Mouse (Mus musculus): ENCODE measurements around the gene Ngdn. TPM values are rescaled to one million over a fixed set of nuclear protein-coding genes. Genes with fewer than 3 reads are reported as not detected.

Ngdn gene
- polyA plus RNA-seq, 1 experiment from 2014 or later = 83.9 TPM

DNA sequence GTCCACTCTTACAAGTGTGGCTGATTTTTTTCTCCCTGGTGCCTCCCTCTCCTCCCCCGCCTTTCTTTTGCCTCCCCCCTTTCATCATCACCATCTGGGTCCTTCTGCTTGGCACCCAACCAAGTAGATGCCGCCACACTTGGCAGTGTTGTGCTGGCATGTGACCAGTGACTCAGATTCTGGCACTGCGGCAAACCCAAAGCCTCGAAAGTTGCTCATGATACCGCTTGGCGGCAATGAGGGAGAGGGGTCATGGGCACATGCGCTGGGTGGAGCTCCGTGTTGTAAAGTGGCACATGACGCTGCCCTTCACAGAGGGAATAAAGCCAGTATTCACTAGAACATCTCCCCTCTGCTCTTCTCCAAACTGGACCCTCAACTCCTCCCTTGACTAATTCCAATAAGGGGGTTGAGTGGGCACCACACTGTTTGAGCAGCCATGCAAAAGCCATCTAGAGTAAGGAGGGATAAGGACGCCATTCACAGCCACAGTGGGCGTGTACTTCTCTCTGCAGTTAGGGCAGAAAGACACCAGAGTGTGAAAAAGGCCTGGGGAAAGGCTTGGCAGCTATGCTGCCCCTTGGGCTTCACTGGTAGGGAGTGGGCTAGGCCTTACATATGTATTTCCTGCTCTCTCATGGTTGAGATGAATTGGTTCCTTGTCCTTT lies 40.0 kb downstream of the Ngdn start:
- DNase-seq (ENCODE audit: low spot score) (no peak), ATAC-seq (ENCODE audit: insufficient read depth, low FRiP score, low TSS enrichment) (no peak)
- no peak overlapping the region for H3K4me3 ChIP-seq (ENCODE audit: low read depth, low read length)
- H3K36me3 ChIP-seq (ENCODE audit: control insufficient read depth, insufficient read depth, low read length) = no peaks in the 10 kb centered on the region
- H3K4me1 ChIP-seq (ENCODE audit: control insufficient read depth, insufficient read depth, low read length) = no peaks in the 10 kb centered on the region
- H3K27ac ChIP-seq (ENCODE audit: low read depth, low read length) = no peak overlapping the region
- H3K9me3 ChIP-seq (ENCODE audit: control insufficient read depth, low read length) = no peaks in the 10 kb centered on the region
- no peaks in the 10 kb centered on the region for H3K27me3 ChIP-seq (ENCODE audit: control insufficient read depth, insufficient read depth, low read length)
- H3K9ac ChIP-seq (ENCODE audit: low read length) = no peak overlapping the region
- WGBS = 82% methylated on average over 11 of the region's 11 CpGs
- H3K4me2 ChIP-seq (ENCODE audit: low read depth) = no peak overlapping the region

DNA sequence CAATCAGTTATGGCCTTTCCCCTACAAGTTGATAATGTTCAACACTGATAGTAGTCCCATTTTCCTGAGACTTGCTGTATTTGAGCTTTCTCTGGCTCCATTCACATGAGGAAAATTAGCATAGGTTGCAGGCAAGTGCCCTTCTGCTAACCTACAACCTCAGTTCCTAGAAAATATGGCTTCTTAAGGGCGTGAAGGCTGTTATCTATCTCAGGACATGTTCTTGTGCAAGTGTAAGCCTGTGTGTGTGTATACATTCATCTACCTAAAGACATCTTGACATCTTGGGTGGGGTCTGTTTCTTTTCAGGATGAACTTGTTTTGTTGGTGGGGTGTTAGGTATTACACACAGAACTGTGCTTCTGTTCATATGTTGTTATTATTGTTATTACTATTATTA lies 43.8 kb downstream of the Ngdn start:
- no peak overlapping the region for H3K27ac ChIP-seq (ENCODE audit: low read depth, low read length)
- H3K4me2 ChIP-seq (ENCODE audit: low read depth) = no peak overlapping the region
- H3K9me3 ChIP-seq (ENCODE audit: control insufficient read depth, low read length) = no peaks in the 10 kb centered on the region
- no peak overlapping the region for H3K9ac ChIP-seq (ENCODE audit: low read length)
- no peak overlapping the region for H3K4me3 ChIP-seq (ENCODE audit: low read depth, low read length)
- peaks cover 14% of the 10 kb centered on the region for H3K4me1 ChIP-seq (ENCODE audit: control insufficient read depth, insufficient read depth, low read length)
- no peaks in the 10 kb centered on the region for H3K36me3 ChIP-seq (ENCODE audit: control insufficient read depth, insufficient read depth, low read length)
- ATAC-seq (ENCODE audit: insufficient read depth, low FRiP score, low TSS enrichment) (no peak), DNase-seq (ENCODE audit: low spot score) (no peak)
- no peaks in the 10 kb centered on the region; the same call in 1 of the 2 replicates for H3K27me3 ChIP-seq (ENCODE audit: control insufficient read depth, insufficient read depth, low read length)
- 80% methylated on average over 1 of the region's 1 CpGs for WGBS

DNA sequence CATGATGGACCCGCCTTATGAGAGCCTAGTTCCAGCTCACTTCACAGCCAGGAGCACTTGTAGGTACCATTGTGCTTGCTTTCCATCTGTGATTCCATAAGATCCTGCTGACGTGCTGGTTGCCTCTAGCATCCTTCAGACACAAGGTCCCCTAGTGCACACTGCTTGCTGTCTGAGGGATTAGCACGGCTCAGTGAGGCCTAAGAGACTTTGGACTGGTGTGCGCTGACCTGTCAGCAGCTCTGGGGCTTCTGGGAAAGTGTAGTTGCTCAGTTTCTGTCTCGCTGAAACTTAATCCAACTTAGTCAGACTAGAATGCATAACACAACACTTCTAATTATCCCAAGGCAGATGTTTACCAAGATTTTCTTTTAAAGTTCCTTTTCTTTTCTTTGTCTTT lies 44.7 kb downstream of the Ngdn start:
- H3K4me1 ChIP-seq (ENCODE audit: control insufficient read depth, insufficient read depth, low read length) = peaks cover 14% of the 10 kb centered on the region
- H3K4me2 ChIP-seq (ENCODE audit: low read depth) = no peak overlapping the region
- no peak for ATAC-seq (ENCODE audit: insufficient read depth, low FRiP score, low TSS enrichment)
- H3K9ac ChIP-seq (ENCODE audit: low read length) = no peak overlapping the region
- 80% methylated on average over 5 of the region's 5 CpGs for WGBS
- no peak overlapping the region for H3K27ac ChIP-seq (ENCODE audit: low read depth, low read length)
- H3K36me3 ChIP-seq (ENCODE audit: control insufficient read depth, insufficient read depth, low read length) = no peaks in the 10 kb centered on the region
- no peak overlapping the region for H3K4me3 ChIP-seq (ENCODE audit: low read depth, low read length)
- DNase-seq (ENCODE audit: low spot score) = no peak
- no peaks in the 10 kb centered on the region for H3K9me3 ChIP-seq (ENCODE audit: control insufficient read depth, low read length)
- H3K27me3 ChIP-seq (ENCODE audit: control insufficient read depth, insufficient read depth, low read length) = no peaks in the 10 kb centered on the region; the same call in 1 of the 2 replicates

DNA sequence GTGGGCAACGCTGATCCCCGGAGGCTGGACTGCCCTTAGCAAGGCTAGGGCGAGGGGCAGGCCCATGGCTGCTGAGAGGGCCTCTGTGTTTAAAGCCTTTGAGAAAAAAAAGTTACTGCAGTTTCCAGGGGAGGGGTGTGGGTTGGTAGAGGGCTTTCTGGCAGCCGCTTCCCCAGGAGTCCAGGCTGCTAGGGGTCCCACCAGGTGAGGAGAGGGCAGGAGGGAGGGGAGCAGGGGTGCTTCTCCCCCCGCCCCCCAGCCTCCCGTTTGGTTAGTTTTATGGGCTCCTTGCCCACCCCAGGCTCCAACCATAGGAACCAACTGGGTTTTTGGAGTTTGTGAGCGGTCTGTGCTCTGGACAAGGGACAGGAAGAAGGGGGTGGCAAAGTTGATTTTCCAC lies 46.6 kb downstream of the Ngdn start:
- H3K36me3 ChIP-seq (ENCODE audit: control insufficient read depth, insufficient read depth, low read length) = peaks cover 4% of the 10 kb centered on the region; the same call in 1 of the 2 replicates
- H3K27me3 ChIP-seq (ENCODE audit: control insufficient read depth, insufficient read depth, low read length) = no peaks in the 10 kb centered on the region; the same call in 1 of the 2 replicates
- no peaks in the 10 kb centered on the region for H3K9me3 ChIP-seq (ENCODE audit: control insufficient read depth, low read length)
- ATAC-seq (ENCODE audit: insufficient read depth, low FRiP score, low TSS enrichment) (no peak), DNase-seq (ENCODE audit: low spot score) (no peak)
- no peak overlapping the region for H3K4me2 ChIP-seq (ENCODE audit: low read depth)
- H3K27ac ChIP-seq (ENCODE audit: low read depth, low read length) = no peak overlapping the region
- peaks cover 14% of the 10 kb centered on the region for H3K4me1 ChIP-seq (ENCODE audit: control insufficient read depth, insufficient read depth, low read length)
- H3K4me3 ChIP-seq (ENCODE audit: low read depth, low read length) = no peak overlapping the region
- no peak overlapping the region for H3K9ac ChIP-seq (ENCODE audit: low read length)
- 35% methylated on average over 7 of the region's 7 CpGs for WGBS

DNA sequence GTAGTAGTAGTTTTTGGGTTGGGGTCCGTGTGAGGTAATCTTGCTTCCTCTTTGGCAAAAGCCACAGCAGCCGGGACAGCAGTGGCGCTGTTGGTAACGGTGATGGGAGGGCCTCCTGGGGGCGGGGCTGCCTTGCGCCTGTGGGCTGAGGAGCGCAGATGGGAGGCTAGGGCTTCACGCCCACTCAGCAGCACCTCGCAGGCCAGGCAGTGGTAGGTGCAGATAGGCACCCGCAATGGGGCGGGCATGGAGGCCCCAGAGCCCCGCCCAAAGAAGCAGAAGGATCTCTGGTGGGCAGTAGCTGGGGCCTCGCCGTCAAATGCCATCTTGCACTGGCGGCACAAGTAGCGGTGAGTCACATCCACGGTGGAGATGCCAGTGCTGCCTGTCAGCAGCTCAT lies 47.4 kb downstream of the Ngdn start:
- no peak overlapping the region for H3K4me3 ChIP-seq (ENCODE audit: low read depth, low read length)
- H3K4me1 ChIP-seq (ENCODE audit: control insufficient read depth, insufficient read depth, low read length) = peaks cover 14% of the 10 kb centered on the region
- H3K27me3 ChIP-seq (ENCODE audit: control insufficient read depth, insufficient read depth, low read length) = no peaks in the 10 kb centered on the region; the same call in 1 of the 2 replicates
- no peak overlapping the region for H3K27ac ChIP-seq (ENCODE audit: low read depth, low read length)
- peak overlapping the region; percentile 14; the same call in 1 of the 2 replicates for H3K4me2 ChIP-seq (ENCODE audit: low read depth)
- H3K9me3 ChIP-seq (ENCODE audit: control insufficient read depth, low read length) = no peaks in the 10 kb centered on the region
- ATAC-seq (ENCODE audit: insufficient read depth, low FRiP score, low TSS enrichment) (no peak; the same call in 1 of the 2 replicates), DNase-seq (ENCODE audit: low spot score) (peak; percentile 44)
- WGBS = 17% methylated on average over 17 of the region's 17 CpGs
- H3K9ac ChIP-seq (ENCODE audit: low read length) = no peak overlapping the region
- peaks cover 4% of the 10 kb centered on the region; the same call in 1 of the 2 replicates for H3K36me3 ChIP-seq (ENCODE audit: control insufficient read depth, insufficient read depth, low read length)

DNA sequence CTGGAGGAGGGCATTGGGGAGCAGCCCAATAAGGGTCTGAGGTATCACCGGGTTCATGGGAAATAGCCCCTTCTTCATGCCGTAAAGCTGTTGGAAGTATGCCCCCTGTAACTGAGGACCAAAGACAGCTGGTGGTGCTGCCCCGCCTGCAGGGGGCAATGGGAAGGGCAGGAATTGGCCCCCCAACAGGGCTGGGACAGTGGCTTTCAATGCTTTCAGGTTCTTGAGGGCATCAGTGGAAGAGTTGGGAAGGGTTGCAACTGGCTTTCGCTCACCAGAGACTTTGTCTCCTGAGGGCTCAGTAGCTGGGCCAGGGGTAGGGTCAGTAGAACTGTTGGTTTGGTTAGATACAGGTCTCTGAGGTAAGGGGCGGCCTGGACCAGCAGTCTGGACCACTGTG lies 47.9 kb downstream of the Ngdn start:
- Histone ChIP-seq H3K4me1 (ENCODE audit: control insufficient read depth, insufficient read depth, low read length) (peaks cover 14% of the 10 kb centered on the region), H3K27ac (ENCODE audit: low read depth, low read length) (no peak overlapping the region), H3K27me3 (ENCODE audit: control insufficient read depth, insufficient read depth, low read length) (no peaks in the 10 kb centered on the region; the same call in 1 of the 2 replicates), H3K9ac (ENCODE audit: low read length) (no peak overlapping the region), H3K4me2 (ENCODE audit: low read depth) (no peak overlapping the region; the same call in 1 of the 2 replicates), H3K36me3 (ENCODE audit: control insufficient read depth, insufficient read depth, low read length) (peaks cover 4% of the 10 kb centered on the region; the same call in 1 of the 2 replicates), H3K4me3 (ENCODE audit: low read depth, low read length) (no peak overlapping the region), H3K9me3 (ENCODE audit: control insufficient read depth, low read length) (no peaks in the 10 kb centered on the region)
- 83% methylated on average over 5 of the region's 5 CpGs for WGBS
- no peak for ATAC-seq (ENCODE audit: insufficient read depth, low FRiP score, low TSS enrichment)
- DNase-seq (ENCODE audit: low spot score) = no peak

DNA sequence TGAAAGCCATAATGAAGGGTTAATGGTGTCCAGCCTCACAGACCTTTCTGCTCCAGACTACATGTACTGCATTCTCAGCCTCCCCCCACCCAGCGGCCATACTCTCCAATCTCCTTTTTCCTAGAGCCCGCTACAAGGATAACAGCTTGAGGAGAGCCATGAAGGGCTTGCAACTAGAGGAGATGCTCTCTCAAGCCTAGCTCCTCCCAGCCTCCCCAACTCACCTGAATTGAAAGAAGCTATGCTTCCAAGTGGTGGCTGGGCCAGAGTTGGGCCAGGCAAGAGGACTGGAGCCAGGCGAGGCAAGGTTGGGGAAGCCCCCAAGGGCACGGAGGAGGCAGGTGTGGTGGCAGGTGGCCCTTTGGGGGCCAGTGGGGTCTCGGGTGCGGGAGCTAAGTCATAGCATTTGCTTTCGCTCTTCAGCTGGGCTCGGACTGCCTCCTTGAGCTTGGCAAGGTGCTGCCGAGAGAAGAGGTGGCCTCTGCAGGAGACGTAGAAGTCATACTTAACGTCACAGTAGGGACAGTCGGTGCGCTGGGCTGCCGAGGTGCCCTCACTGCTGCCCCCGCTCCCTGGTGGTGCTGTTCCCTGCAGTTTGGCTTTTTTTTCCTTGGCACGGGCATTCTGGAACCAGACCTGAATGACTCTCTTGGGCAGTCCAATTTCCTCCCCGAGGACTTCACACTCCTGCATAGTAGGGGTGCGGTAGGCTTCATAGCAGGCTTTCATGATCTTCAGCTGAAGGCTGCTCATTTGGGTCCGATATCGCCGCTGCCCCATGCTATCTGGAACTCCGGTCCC lies 48.5 kb downstream of the Ngdn start:
- Histone ChIP-seq H3K27me3 (ENCODE audit: control insufficient read depth, insufficient read depth, low read length) (no peaks in the 10 kb centered on the region; the same call in 1 of the 2 replicates), H3K9me3 (ENCODE audit: control insufficient read depth, low read length) (no peaks in the 10 kb centered on the region), H3K4me1 (ENCODE audit: control insufficient read depth, insufficient read depth, low read length) (peaks cover 14% of the 10 kb centered on the region), H3K4me2 (ENCODE audit: low read depth) (no peak overlapping the region), H3K27ac (ENCODE audit: low read depth, low read length) (no peak overlapping the region), H3K9ac (ENCODE audit: low read length) (no peak overlapping the region; the same call in 1 of the 2 replicates), H3K36me3 (ENCODE audit: control insufficient read depth, insufficient read depth, low read length) (peaks cover 4% of the 10 kb centered on the region; the same call in 1 of the 2 replicates), H3K4me3 (ENCODE audit: low read depth, low read length) (no peak overlapping the region)
- DNase-seq (ENCODE audit: low spot score) (no peak), ATAC-seq (ENCODE audit: insufficient read depth, low FRiP score, low TSS enrichment) (no peak)
- WGBS = 86% methylated on average over 22 of the region's 22 CpGs

DNA sequence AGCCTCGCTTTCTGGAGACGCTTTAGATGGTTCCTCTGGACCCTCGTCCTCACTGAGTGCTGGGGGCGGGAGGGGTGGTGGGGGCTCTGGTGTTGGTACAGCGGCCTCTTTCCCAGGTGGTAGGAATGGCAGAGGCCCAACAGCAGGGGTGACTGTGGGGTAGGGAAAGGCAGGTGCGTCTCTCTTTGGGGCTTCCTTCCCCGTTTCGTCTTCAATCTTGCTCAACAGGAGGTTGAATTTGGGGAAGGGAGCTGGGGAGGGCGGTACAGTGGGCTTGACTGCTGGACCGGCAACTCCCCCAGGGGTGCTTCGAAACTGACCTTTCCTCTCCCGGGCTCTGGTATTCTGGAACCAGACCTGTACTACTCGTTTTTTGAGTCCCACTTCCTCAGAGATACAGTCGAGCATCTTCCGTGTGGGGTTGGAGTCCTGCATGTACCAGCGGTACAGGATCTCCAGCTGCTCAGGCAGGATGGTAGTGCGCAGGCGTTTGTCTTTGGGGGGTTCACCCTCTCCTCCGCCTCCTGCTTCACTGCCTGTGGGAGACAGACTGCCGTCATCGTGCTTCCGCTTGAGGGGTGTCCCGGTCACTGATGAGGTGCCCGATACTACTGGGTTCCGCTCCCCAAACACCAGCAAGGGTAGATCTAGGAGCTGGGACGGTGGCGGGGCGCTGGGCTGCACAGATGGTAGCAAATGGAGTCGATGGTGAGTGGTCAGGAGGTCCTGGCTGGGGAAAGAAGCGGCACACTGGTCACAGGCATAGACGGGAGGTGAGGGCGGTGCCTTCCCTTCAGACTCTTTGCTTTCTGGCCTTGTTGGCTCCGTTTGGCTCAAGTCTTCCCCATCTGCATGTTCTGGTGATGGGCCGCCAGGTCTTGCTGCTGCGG lies 49.5 kb downstream of the Ngdn start:
- no peak for DNase-seq (ENCODE audit: low spot score)
- Histone ChIP-seq H3K4me2 (ENCODE audit: low read depth) (no peak overlapping the region), H3K9me3 (ENCODE audit: control insufficient read depth, low read length) (no peaks in the 10 kb centered on the region), H3K9ac (ENCODE audit: low read length) (no peak overlapping the region), H3K36me3 (ENCODE audit: control insufficient read depth, insufficient read depth, low read length) (peaks cover 4% of the 10 kb centered on the region), H3K4me3 (ENCODE audit: low read depth, low read length) (no peak overlapping the region), H3K4me1 (ENCODE audit: control insufficient read depth, insufficient read depth, low read length) (peaks cover 14% of the 10 kb centered on the region), H3K27me3 (ENCODE audit: control insufficient read depth, insufficient read depth, low read length) (no peaks in the 10 kb centered on the region; the same call in 1 of the 2 replicates), H3K27ac (ENCODE audit: low read depth, low read length) (no peak overlapping the region)
- no peak for ATAC-seq (ENCODE audit: insufficient read depth, low FRiP score, low TSS enrichment)
- WGBS = 79% methylated on average over 35 of the region's 35 CpGs

Data from neural tube, embryonic 11.5 days (tissue).